Mouse (Mus musculus) telencephalon, adult 2 months (tissue): ENCODE results near the gene Gins1.
"Not testable (repeated sequence)": the region's sequence is repeated elsewhere in the genome, so short reads cannot be mapped to it uniquely, and the experiment has no call there.

ENCODE experiments used
- DNase-seq: peaks from one replicate; pipeline ENCODE4 v3.0.0-alpha.2; 2011; ENCODE audit warnings: low read depth, low spot score

Gins1 gene

DNA sequence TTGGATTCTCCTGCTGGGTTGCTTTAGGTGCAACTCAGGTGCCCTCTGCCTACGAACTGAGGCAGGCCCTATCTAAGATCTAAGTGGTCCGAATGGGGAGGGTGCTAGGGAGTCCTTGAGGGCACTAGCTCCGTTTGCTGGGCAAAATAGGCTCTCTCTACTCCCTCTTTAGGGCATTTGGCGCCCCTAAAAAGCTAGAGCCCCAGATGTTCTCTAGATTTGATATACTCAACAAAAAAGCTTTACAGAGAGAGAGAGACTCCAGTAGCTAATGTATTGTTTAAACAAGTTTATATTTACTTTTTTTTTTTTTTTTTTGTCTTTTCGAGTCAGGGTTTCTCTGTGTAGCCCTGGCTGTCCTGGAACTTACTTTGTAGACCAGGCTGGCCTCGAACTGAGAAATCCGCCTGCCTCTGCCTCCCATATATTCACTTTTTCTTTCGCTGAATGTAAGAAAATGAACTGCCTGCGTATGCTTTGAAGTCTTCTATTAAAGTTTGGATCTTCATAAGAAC is at the start of gene Gins1:
Gene Gins1 (plus strand): TSS at position 465 of the 515 bp plus-strand sequence.
- DNase-seq, result no peak

- DNase-seq, result no peak
These were observed 46.3 kb upstream of the Gins1 start for GRCm38 (mm10) chr2:150858724-150859487.

DNA sequence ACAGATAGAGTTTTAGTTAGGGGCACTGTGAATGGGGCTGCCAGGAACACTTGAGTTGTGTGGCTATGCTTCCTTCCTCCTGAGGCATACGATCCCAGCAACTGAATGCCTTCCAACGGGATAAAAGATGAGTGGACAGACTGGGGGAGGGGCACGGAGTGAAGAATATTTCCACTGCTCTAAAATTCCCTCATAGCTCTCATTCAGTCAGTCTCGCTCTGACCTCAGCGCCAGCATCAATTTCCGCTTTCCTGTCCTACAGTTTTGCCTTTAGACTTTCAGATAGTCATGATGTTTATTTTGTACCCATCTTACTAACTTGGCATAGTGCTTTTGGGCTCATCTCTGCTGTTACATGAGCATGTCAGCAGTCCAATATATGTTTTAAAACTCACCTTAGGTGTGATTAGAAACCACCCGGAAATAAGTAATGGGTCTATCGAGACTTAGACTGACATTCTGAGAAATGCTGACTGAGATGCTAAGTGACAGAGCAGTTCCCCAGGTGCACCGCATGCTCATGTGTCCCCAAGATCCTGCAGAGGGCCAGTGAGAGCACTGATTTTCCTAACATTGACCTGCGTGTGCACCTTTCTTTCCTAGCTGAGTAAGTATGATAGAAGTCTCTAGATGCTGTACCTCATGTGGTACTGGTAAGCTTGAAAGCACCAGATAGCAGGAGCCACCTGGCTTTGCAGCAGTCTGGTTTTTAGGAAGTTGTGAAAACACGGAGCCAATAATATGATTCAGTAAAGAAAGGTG is 45.3 kb upstream of the Gins1 start:
- no peak for DNase-seq

- no peak for DNase-seq
These were observed 44.1 kb upstream of the Gins1 start for GRCm38 (mm10) chr2:150861128-150861527.

- no peak for DNase-seq
These were observed 38.2 kb upstream of the Gins1 start for GRCm38 (mm10) chr2:150867021-150867420.

DNA sequence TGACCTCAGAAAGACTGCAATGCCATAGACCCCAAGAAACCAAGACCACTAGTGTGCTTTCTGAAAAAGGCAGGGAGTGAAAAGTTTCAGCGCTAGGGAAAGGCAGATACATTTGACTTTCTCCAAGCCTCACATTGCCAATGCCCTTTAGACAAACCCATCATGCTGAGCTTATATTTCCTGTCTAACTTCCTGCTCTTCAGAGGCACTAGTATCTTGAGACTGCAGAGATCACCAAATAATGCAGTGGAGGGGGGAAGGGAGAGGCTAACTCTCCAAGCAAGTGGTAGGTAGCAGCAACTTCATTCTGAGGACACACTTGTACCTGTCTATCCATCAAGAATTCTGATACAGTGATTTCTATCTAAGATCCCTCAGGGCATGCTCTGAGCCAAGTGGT is 35.8 kb upstream of the Gins1 start:
- no peak for DNase-seq

DNA sequence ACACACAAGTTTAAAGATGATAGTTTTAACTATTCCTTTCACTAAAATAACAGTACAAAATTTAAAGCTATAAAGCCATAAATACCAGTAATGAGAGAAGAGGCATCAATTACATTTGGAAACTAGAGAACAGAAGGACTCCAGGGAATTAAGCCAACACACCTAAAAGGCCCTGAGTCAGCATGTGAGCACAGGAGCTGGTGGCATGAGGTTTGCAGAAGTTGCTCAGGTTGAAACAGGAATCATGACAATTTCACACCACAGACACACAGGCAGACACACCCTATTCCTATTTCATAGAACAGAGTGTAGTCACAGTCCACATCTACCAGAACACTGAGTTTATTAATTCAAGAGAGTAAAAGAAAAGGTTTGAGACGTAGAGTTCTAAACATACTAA is 30.7 kb upstream of the Gins1 start:
- DNase-seq, result no peak

GRCm38 (mm10) chr2:150875226-150875625 is 30.0 kb upstream of the Gins1 start:
- DNase-seq, result no peak

- no peak for DNase-seq
These were observed 27.6 kb upstream of the Gins1 start for GRCm38 (mm10) chr2:150877561-150877960.

- DNase-seq, result no peak
These were observed 21.0 kb upstream of the Gins1 start for GRCm38 (mm10) chr2:150884075-150884778.

GRCm38 (mm10) chr2:150884779-150885110 is 20.5 kb upstream of the Gins1 start:
- no peak for DNase-seq

DNA sequence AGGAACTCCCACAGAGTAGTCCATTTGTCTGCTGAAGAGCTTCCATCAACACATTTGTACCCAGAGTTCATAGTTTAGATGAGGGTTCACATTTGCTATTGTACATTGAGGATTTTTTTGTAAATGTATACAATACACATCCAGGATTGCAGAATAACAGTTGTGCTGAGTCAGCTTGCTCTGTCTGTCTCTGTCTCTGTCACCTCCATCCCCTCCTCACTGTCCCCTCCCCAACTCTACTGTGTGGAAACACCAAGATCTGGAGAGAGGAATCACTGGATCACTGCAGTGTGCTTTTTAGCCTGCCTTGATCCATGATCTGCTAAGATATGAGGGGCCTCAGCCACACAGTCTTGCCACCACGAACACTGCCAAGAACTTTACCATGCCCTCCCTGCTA is 19.4 kb upstream of the Gins1 start:
- DNase-seq, result no peak

DNA sequence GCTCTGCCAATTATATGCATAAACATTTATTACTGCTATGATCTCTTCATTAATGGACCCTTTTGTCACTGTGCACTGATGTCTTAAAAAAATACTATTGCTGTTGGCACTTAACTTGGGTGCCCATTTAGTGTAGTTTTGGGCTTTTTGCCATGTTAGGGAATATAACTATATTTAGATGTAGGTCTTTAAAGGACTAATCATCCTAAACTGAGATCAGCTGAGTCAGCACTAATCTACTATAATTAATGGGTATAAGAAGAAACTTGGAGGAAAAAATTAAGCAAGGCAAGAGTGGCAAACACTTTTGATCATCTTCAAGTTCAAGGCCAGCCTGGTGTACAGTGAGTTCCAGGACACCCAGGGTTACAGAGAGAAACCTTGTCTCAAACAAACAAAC is 18.9 kb upstream of the Gins1 start:
- no peak for DNase-seq

DNA sequence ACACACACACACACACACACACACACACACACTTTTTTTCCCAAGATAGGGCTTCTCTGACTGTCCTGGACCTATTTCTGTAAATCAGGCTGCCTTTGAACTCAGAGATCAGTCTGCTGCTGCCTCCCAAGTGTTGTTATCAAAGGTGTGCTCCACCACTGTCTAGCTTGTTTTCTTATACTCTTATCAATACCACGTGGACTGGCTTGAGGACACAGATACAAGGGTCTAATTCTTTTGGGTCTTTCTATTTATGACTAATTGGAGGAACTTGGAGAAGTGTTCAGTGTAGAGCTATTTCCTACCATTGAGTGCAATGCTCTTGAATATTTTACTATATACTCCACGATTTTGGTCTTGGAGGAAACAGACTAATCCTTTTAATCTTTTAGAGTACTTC is 17.8 kb upstream of the Gins1 start:
- no peak for DNase-seq

- no peak for DNase-seq
These were observed 10.5 kb upstream of the Gins1 start for GRCm38 (mm10) chr2:150894617-150895267.

- no peak for DNase-seq
These were observed 9.4 kb upstream of the Gins1 start for GRCm38 (mm10) chr2:150895691-150896252.

- DNase-seq, result no peak
These were observed 4.9 kb upstream of the Gins1 start for GRCm38 (mm10) chr2:150900341-150900740.

DNA sequence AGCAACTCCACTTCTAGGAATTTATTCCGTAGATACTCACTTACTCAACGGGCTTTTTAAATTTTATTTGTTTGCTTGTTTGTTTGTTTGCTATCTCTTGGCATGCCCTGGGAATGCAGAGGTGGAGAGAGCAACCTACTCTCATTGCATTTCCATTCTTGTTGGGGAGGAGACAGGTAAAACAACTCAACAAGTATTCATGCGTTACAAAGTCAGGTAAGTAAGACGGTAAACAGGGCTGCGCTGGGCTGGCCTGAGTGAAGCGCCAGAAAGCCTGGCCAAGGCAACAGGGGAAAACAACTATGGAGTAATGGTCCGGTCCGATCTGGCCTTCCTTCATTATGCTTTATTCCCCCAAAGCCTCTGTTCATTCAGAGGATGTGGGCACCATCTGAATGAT is 2.9 kb upstream of the Gins1 start:
- DNase-seq, result no peak

DNA sequence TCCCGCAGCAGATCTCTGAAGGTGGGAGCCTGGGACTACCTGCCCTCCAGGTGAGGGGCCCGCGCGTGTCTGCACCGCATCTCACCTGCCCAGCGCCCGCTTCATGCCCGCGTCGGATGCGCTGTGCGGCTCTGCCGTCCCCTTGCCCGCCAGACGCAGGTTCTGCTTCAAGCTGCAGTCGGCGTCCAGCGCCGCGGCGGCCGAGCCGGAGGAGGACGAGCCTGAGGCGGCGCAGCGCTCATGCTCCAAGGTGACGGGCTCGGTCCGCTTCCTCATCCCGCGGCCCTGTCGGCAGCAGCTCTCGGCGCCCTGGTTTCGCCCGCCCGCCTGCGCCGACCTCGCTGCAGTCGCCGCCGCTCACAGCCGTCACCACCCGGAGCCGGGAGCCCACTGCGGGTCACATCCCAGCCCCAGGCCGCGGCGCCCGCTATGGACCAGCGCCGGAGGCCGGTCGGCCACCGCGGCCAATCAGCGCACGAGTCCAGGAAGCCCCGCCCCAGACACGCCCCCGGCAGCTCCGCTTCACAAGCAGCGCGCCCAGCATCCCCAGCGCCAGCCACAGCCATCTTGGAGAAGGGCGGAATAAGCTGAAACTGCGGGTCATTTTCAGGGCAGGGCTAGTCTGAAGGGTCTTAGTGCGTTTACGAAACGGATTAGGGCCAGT is 796 bp upstream of the Gins1 start, which contains the start of gene Abhd12:
Gene Abhd12 (minus strand): TSS at position 470 of the 664 bp plus-strand sequence.
- peak; percentile 93 for DNase-seq

GRCm38 (mm10) chr2:150908881-150909280 is 3.7 kb downstream of the Gins1 start:
- not testable (repeated sequence) for DNase-seq
